Mouse (Mus musculus): Measurements from ENCODE around the gene Fut2. TPM values are rescaled to one million over a fixed set of nuclear protein-coding genes. Genes with fewer than 3 reads are reported as not detected.

Fut2 gene
- polyA plus RNA-seq, 1 experiment from 2014 or later, result not detected

DNA sequence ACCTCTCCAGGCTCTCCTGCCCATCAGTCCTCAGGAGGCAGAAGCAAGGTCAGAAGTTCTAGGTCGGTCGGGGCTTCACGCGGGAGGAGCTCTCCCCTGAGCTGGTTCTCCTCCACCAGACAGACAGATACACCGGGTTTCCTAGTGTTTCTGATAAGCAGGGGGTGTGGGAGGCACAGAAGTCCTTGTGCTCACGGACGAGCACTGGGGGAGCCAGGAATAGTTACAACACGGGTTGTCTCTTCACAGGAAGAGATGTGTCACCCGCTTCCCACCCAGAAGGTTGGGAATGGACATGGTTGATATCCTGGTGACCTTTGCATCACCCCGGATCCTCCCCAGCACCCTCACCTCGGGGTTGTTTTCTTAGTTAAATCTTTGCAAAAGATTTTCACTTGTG, 23.6 kb upstream of the Fut2 start:
- Histone ChIP-seq H3K27me3 (ENCODE audit: control insufficient read depth, insufficient read depth, low read length) (no peaks in the 10 kb centered on the region), H3K4me1 (ENCODE audit: control insufficient read depth, insufficient read depth, low read length) (peaks cover 9% of the 10 kb centered on the region), H3K9me3 (replicated peaks; ENCODE audit: control insufficient read depth, low read length) (no peaks in the 10 kb centered on the region), H3K4me2 (ENCODE audit: low read depth, low read length) (no peak overlapping the region), H3K36me3 (replicated peaks; ENCODE audit: control insufficient read depth, insufficient read depth, low read depth, low read length) (no peaks in the 10 kb centered on the region), H3K4me3 (ENCODE audit: low read depth, low read length) (no peak overlapping the region), H3K27ac (replicated peaks; ENCODE audit: low read depth, low read length) (no peak overlapping the region), H3K9ac (replicated peaks; ENCODE audit: low read length) (no peak overlapping the region)
- DNase-seq (ENCODE audit: low spot score) (no peak), ATAC-seq (replicated peaks; ENCODE audit: insufficient number of reproducible peaks, low FRiP score, low TSS enrichment, low read depth) (no peak)
- 69% methylated on average over 11 of the region's 11 CpGs for WGBS

DNA sequence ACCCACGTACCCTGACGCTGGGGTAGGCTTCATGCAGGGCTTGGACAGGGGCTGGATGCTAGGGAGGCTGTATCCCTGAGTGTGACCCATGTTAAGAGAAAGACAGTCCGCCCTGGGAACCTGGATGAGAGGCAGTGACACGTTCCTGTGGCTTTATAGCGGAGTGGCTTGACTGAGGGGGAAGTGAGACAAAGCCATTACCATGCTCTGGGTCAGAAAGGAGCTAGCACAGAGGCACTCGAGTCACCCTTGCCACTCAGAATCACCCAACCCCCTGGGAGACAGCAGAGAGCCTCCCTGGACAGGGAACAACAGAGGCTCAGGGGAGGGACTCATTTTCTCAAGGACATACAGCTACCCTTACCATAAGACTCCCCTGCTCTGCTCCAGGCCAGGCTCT, 22.9 kb upstream of the Fut2 start:
- Histone ChIP-seq H3K27me3 (ENCODE audit: control insufficient read depth, insufficient read depth, low read length) (no peaks in the 10 kb centered on the region), H3K4me1 (ENCODE audit: control insufficient read depth, insufficient read depth, low read length) (peaks cover 9% of the 10 kb centered on the region), H3K27ac (replicated peaks; ENCODE audit: low read depth, low read length) (no peak overlapping the region), H3K9me3 (replicated peaks; ENCODE audit: control insufficient read depth, low read length) (no peaks in the 10 kb centered on the region), H3K4me3 (ENCODE audit: low read depth, low read length) (no peak overlapping the region), H3K4me2 (ENCODE audit: low read depth, low read length) (no peak overlapping the region), H3K9ac (replicated peaks; ENCODE audit: low read length) (no peak overlapping the region), H3K36me3 (replicated peaks; ENCODE audit: control insufficient read depth, insufficient read depth, low read depth, low read length) (no peaks in the 10 kb centered on the region)
- DNase-seq (ENCODE audit: low spot score), result no peak
- 55% methylated on average over 6 of the region's 6 CpGs for WGBS
- ATAC-seq (replicated peaks; ENCODE audit: insufficient number of reproducible peaks, low FRiP score, low TSS enrichment, low read depth), result no peak

DNA sequence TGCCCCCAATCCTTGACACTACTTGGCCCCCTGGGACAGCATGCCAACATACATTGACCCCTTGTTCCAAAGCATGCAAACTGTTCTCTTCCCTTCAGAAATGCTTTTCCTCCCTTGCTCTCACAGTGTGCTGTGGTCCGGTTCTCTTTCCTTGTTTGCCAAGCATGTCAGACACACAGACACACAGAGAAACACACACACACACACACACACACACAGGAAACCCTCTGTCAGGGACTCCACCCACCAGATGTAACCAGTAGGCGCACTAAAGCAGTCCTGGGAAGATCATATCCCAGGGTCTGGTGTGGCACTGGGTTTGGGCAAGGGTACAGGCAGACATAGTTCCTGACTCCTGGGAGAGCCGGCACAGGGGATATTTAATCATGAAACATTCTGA, 20.6 kb upstream of the Fut2 start:
- no peak overlapping the region for H3K4me3 ChIP-seq (ENCODE audit: low read depth, low read length)
- peaks cover 9% of the 10 kb centered on the region for H3K4me1 ChIP-seq (ENCODE audit: control insufficient read depth, insufficient read depth, low read length)
- no peak overlapping the region for H3K9ac ChIP-seq (replicated peaks; ENCODE audit: low read length)
- DNase-seq (ENCODE audit: low spot score), result no peak
- no peaks in the 10 kb centered on the region for H3K27me3 ChIP-seq (ENCODE audit: control insufficient read depth, insufficient read depth, low read length)
- H3K9me3 ChIP-seq (replicated peaks; ENCODE audit: control insufficient read depth, low read length), result no peaks in the 10 kb centered on the region
- ATAC-seq (replicated peaks; ENCODE audit: insufficient number of reproducible peaks, low FRiP score, low TSS enrichment, low read depth), result no peak
- no peak overlapping the region for H3K27ac ChIP-seq (replicated peaks; ENCODE audit: low read depth, low read length)
- no peaks in the 10 kb centered on the region for H3K36me3 ChIP-seq (replicated peaks; ENCODE audit: control insufficient read depth, insufficient read depth, low read depth, low read length)
- no peak overlapping the region for H3K4me2 ChIP-seq (ENCODE audit: low read depth, low read length)
- WGBS, result 67% methylated on average over 3 of the region's 3 CpGs

DNA sequence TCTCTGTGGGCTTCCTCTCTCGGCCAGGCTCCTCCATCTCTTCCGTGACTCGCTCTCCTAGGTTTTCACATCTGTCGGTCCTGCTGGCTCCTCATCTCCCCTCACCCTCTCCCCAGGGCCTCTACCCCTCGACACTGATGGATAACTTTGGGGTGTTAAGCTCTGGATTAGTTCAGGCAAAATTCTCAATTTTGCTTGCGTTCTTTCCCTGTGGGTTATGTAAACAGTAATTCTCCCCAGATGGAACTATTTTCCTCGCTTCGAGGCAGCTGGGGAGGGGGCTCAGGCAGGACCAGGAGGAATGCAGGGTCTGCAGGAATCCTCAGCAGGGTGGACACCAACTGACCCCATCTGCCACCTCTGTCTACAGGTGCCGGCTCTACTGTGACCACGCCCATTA, 19.6 kb upstream of the Fut2 start:
- 25% methylated on average over 10 of the region's 10 CpGs for WGBS
- H3K27ac ChIP-seq (replicated peaks; ENCODE audit: low read depth, low read length), result 0 out of 2 replicates have a peak overlapping the region, but pooled peaks have one; percentile 9

DNA sequence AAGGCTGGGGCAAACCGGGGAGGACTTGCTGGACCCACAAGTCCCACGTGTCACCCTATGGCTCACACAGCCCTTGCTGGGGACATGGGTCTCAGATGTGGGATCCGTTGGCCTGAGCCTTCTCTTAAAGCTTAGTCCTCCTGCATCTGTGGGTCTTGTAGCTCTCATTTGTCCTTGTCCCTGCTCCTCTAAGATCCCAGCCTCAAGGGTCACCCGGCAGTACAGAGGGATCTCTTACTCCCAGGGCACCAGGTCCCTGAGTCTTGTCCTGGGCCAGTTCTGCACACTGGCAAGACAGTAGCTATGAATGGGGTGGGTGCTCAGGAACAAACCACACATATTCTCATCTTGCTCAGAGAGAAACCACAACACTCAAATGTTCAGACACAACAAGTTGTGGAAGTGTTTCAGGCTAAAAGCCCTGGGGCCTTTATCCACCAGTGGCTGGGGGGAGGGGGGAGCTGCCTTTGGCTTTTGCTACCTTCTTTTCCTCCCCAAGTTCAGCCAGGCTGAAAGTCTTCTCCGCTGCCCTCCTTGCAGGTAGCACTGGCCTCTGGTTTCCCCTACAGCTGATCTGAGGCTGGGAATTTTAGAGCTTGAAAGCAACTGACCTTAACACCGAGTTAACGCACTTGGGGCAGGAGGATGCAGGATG, 17.3 kb upstream of the Fut2 start, which contains the start of gene Ntn5:
TSS of gene Ntn5 (plus strand) at position 627 of the 655 bp plus-strand sequence.
- Histone ChIP-seq H3K4me2 (ENCODE audit: low read depth, low read length) (no peak within 1 kb of the TSS), H3K27me3 (ENCODE audit: control insufficient read depth, insufficient read depth, low read length) (no peaks in the 10 kb centered on the region), H3K27ac (replicated peaks; ENCODE audit: low read depth, low read length) (no peak within 1 kb of the TSS), H3K9me3 (replicated peaks; ENCODE audit: control insufficient read depth, low read length) (no peaks in the 10 kb centered on the region), H3K9ac (replicated peaks; ENCODE audit: low read length) (no peak within 1 kb of the TSS; the same call in 1 of the 2 replicates), H3K4me1 (ENCODE audit: control insufficient read depth, insufficient read depth, low read length) (peaks cover 9% of the 10 kb centered on the region), H3K36me3 (replicated peaks; ENCODE audit: control insufficient read depth, insufficient read depth, low read depth, low read length) (no peaks in the 10 kb centered on the region), H3K4me3 (ENCODE audit: low read depth, low read length) (no peak within 1 kb of the TSS)
- 70% methylated on average over 7 of the region's 7 CpGs for WGBS
- no peak for ATAC-seq (replicated peaks; ENCODE audit: insufficient number of reproducible peaks, low FRiP score, low TSS enrichment, low read depth)
- DNase-seq (ENCODE audit: low spot score), result no peak

More for the DNA sequence above, 19.6 kb upstream of the Fut2 start:
- ATAC-seq (replicated peaks; ENCODE audit: insufficient number of reproducible peaks, low FRiP score, low TSS enrichment, low read depth) (no peak), DNase-seq (ENCODE audit: low spot score) (peak; percentile 57)
- Histone ChIP-seq H3K9ac (replicated peaks; ENCODE audit: low read length) (peak overlapping the region; percentile 13; the same call in 1 of the 2 replicates), H3K4me2 (ENCODE audit: low read depth, low read length) (no peak overlapping the region), H3K36me3 (replicated peaks; ENCODE audit: control insufficient read depth, insufficient read depth, low read depth, low read length) (no peaks in the 10 kb centered on the region), H3K27me3 (ENCODE audit: control insufficient read depth, insufficient read depth, low read length) (no peaks in the 10 kb centered on the region), H3K4me3 (ENCODE audit: low read depth, low read length) (no peak overlapping the region), H3K9me3 (replicated peaks; ENCODE audit: control insufficient read depth, low read length) (no peaks in the 10 kb centered on the region), H3K4me1 (ENCODE audit: control insufficient read depth, insufficient read depth, low read length) (peaks cover 9% of the 10 kb centered on the region)

DNA sequence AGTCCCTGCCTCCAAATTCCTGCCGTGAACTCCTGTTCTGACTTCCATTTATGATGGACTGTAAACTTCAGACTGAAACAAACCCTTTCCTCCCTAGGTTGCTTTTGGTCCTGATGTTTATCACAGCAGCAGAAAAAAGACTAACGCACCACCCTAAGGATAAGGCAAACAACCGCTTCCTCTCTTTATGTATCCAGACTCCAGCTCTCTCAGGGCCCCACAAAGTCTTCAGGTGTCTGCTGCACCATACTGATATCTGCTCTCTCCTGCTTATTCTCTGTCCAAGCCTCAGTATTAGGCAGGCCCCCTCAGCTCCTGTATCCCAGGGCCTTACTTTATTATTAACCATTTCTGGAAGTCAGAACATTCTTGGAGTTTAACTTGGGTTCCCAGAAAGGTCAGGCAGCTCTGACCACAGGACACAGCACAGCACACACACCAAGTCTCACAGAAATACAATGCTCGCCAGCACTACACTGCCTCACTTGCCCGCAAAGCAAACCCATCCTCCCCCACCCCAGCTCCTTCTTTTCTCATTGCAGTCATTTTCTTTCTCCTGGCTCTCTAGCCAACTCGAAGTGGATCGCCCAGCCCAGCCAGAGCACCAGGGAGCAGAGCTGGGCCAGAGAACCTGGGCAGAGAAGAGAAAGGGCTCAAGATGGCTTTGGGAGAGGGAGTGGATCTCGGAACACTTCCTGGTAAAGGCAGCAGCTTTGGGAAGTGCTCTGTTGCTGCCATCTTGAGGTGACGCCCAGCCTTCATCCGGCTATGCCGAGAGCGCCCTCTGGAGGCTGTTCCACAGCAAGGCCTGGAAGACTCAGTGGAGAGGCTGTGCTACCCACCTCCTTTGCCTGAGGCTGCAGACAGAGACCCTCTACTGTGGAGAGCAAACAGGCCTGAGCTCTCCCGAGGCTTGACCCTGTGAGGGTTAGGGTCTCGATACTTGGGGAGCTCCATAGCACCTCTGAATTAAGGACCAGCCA, 16.2 kb upstream of the Fut2 start:
- Histone ChIP-seq H3K27me3 (ENCODE audit: control insufficient read depth, insufficient read depth, low read length) (no peaks in the 10 kb centered on the region), H3K4me2 (ENCODE audit: low read depth, low read length) (peak overlapping the region; percentile 29; the same call in 1 of the 2 replicates), H3K9ac (replicated peaks; ENCODE audit: low read length) (peak overlapping the region; percentile 42), H3K4me1 (ENCODE audit: control insufficient read depth, insufficient read depth, low read length) (peaks cover 9% of the 10 kb centered on the region), H3K4me3 (ENCODE audit: low read depth, low read length) (no peak overlapping the region), H3K27ac (replicated peaks; ENCODE audit: low read depth, low read length) (0 out of 2 replicates have a peak overlapping the region, but pooled peaks have one; percentile 8), H3K36me3 (replicated peaks; ENCODE audit: control insufficient read depth, insufficient read depth, low read depth, low read length) (no peaks in the 10 kb centered on the region), H3K9me3 (replicated peaks; ENCODE audit: control insufficient read depth, low read length) (no peaks in the 10 kb centered on the region)
- peak; percentile 96 for DNase-seq (ENCODE audit: low spot score)
- ATAC-seq (replicated peaks; ENCODE audit: insufficient number of reproducible peaks, low FRiP score, low TSS enrichment, low read depth), result peak; percentile 74
- WGBS, result 29% methylated on average over 14 of the region's 14 CpGs

DNA sequence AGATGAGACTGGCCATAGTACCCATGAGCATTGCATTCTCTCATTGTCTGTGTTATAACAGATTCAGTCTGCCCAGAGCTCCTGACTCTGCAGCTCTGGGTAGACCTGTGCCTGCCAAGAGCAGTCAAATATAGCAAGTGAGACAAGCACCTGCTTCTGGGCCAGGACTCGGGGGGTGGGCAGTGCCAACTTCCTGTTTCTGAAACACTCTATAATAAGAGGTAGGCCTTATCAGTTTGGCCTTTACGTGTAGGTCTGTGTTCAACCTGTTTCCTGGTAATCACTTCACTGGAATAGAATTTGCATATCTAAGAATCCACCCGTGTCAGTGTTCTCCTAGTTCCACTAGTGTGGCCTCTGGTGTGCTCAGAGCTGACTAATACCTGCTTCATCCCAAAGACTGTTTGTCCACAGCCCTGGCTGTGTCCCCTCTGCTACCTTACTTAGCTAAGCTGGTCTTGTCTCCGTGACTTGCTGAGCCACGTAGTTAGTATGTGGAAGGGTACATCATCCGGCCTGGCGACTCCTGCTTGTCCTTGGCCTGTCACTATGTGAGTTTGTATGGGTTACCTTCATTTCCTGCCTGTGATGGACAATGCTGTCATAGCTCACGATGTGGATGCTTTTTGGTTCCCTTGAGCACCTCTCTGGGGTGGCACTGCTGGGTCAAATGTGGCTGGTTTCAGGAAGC, 15.0 kb upstream of the Fut2 start:
- H3K9ac ChIP-seq (replicated peaks; ENCODE audit: low read length), result no peak overlapping the region
- DNase-seq (ENCODE audit: low spot score) (no peak), ATAC-seq (replicated peaks; ENCODE audit: insufficient number of reproducible peaks, low FRiP score, low TSS enrichment, low read depth) (no peak)
- H3K36me3 ChIP-seq (replicated peaks; ENCODE audit: control insufficient read depth, insufficient read depth, low read depth, low read length), result no peaks in the 10 kb centered on the region
- H3K9me3 ChIP-seq (replicated peaks; ENCODE audit: control insufficient read depth, low read length), result no peaks in the 10 kb centered on the region
- H3K27me3 ChIP-seq (ENCODE audit: control insufficient read depth, insufficient read depth, low read length), result no peaks in the 10 kb centered on the region
- H3K27ac ChIP-seq (replicated peaks; ENCODE audit: low read depth, low read length), result no peak overlapping the region
- WGBS, result 88% methylated on average over 8 of the region's 8 CpGs
- H3K4me3 ChIP-seq (ENCODE audit: low read depth, low read length), result no peak overlapping the region
- peaks cover 6% of the 10 kb centered on the region for H3K4me1 ChIP-seq (ENCODE audit: control insufficient read depth, insufficient read depth, low read length)
- H3K4me2 ChIP-seq (ENCODE audit: low read depth, low read length), result no peak overlapping the region

Data from embryonic facial prominence, embryonic 11.5 days (tissue).